Mouse (Mus musculus) heart, embryonic 10.5 days (tissue): Measurements from ENCODE around the gene Rab11fip3. TPM values are rescaled to one million over a fixed set of nuclear protein-coding genes. Genes with fewer than 3 reads are reported as not detected.
"Not testable (repeated sequence)": the region's sequence is repeated elsewhere in the genome, so short reads cannot be mapped to it uniquely, and the experiment has no call there.

Source experiments
- DNase-seq: peaks from one replicate; pipeline ENCODE4 v3.0.0-alpha.2; 2017; ENCODE audit warnings: low spot score
- H3K27ac ChIP-seq: fragments of 300-500 bp; sonication (generic); 2 replicates; pipeline ENCODE4 v1.5.1; 2016; ENCODE audit warnings: mild to moderate bottlenecking
- H3K27me3 ChIP-seq: fragments of 300-500 bp; sonication (generic); 2 replicates; pipeline ENCODE4 v1.6.1; 2016; ENCODE audit warnings: mild to moderate bottlenecking; ENCODE audit not compliant: poor library complexity, insufficient read depth, severe bottlenecking
- H3K36me3 ChIP-seq: fragments of 300-500 bp; sonication (generic); 2 replicates; pipeline ENCODE4 v1.6.1; 2016; ENCODE audit warnings: mild to moderate bottlenecking, moderate library complexity
- H3K4me1 ChIP-seq: fragments of 300-500 bp; sonication (generic); 2 replicates; pipeline ENCODE4 v1.6.1; 2016; ENCODE audit warnings: mild to moderate bottlenecking
- H3K4me3 ChIP-seq: fragments of 300-500 bp; sonication (generic); 2 replicates; pipeline ENCODE4 v1.5.1; 2016; ENCODE audit warnings: mild to moderate bottlenecking, moderate library complexity
- H3K9me3 ChIP-seq: fragments of 300-500 bp; sonication (generic); 2 replicates; pipeline ENCODE4 v1.6.1; 2016; ENCODE audit warnings: mild to moderate bottlenecking, moderate library complexity
- WGBS: fragments of 180-500 bp; shearing (Covaris S2); methylation state at CpG from one replicate; pipeline ENCODE4 v1.1.7; 2016; 5-methylcytosine and 5-hydroxymethylcytosine counted together
- polyA plus RNA-seq: library from polyadenylated mRNA; unstranded; fragments of >200 nt; fragmentation: Nextera tagmentation; extraction: Ambion mirVana; gene quantifications from 2 replicates; pipeline ENCODE4 v1.2.1, GENCODE M21; 2016

Rab11fip3 gene
- polyA plus RNA-seq, 1 experiment from 2014 or later = 16.6 TPM

- H3K36me3 ChIP-seq = no peaks in the 10 kb centered on the region
- H3K27ac ChIP-seq = no peak overlapping the region
- H3K9me3 ChIP-seq = no peaks in the 10 kb centered on the region
- H3K4me1 ChIP-seq = peaks cover 3% of the 10 kb centered on the region
- no peak overlapping the region for H3K4me3 ChIP-seq
- peaks cover 7% of the 10 kb centered on the region for H3K27me3 ChIP-seq
- DNase-seq = no peak
- WGBS = 37% methylated on average over 4 of the region's 4 CpGs
Measured at GRCm38 (mm10) chr17:26105619-26106018, 36.3 kb upstream of the Rab11fip3 start.

- peaks cover 3% of the 10 kb centered on the region for H3K4me1 ChIP-seq
- 34% methylated on average over 4 of the region's 4 CpGs for WGBS
- no peak overlapping the region for H3K4me3 ChIP-seq
- H3K9me3 ChIP-seq = no peaks in the 10 kb centered on the region
- H3K36me3 ChIP-seq = no peaks in the 10 kb centered on the region
- peak overlapping the region; percentile 42; the same call in 1 of the 2 replicates for H3K27ac ChIP-seq
- DNase-seq = no peak
- no peaks in the 10 kb centered on the region for H3K27me3 ChIP-seq
Measured at GRCm38 (mm10) chr17:26101478-26101877, 32.1 kb upstream of the Rab11fip3 start.

- DNase-seq = no peak
- no peak overlapping the region for H3K4me3 ChIP-seq
- 42% methylated on average over 2 of the region's 2 CpGs for WGBS
- H3K27me3 ChIP-seq = no peaks in the 10 kb centered on the region
- H3K9me3 ChIP-seq = no peaks in the 10 kb centered on the region
- H3K4me1 ChIP-seq = peaks cover 7% of the 10 kb centered on the region
- no peaks in the 10 kb centered on the region for H3K36me3 ChIP-seq
- H3K27ac ChIP-seq = no peak overlapping the region
Measured at GRCm38 (mm10) chr17:26100166-26100565, 30.8 kb upstream of the Rab11fip3 start.

DNA sequence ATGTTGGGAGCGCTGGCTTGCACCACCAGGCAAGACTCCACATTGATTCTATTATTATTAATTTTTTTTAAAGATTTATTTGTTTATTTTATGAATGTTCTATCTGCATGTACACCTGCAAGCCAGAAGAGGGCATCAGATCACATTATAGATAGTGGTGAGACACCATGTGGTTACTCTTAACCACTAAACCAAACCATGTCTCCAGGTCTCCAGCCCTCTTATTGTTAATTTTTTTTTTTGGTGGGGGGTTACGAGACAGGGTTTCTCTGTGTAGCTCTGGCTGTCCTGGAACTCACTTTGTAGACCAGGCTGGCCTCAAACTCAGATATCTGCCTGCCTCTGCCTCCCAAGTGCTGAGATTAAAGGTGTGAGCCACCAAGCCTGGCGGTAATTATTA, 30.0 kb upstream of the Rab11fip3 start:
- H3K27me3 ChIP-seq, H3K36me3 ChIP-seq, H3K9me3 ChIP-seq, H3K4me3 ChIP-seq, H3K27ac ChIP-seq, DNase-seq: not testable (repeated sequence)
- 71% methylated on average over 3 of the region's 3 CpGs for WGBS
- peaks cover 16% of the 10 kb centered on the region for H3K4me1 ChIP-seq

DNA sequence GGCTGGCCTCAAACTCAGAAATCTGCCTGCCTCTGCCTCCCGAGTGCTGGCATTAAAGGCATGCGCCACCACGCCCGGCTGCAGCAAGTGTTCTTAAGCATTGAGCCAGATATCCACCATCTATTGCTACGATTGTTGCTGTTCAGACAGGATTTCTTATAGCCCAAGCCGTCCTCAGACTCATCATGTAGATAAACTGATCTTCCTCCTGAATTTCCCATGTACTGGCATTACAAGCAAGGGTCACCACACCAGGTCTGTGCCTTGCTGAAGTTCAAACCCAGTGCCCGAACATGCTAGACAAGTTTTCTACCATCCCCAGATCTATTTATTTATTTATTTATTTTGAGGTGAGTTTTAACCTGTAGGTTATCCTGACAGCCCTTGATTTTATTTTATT, 29.1 kb upstream of the Rab11fip3 start:
- DNase-seq = no peak
- no peak overlapping the region for H3K4me3 ChIP-seq
- WGBS = 89% methylated on average over 7 of the region's 7 CpGs
- peaks cover 21% of the 10 kb centered on the region for H3K4me1 ChIP-seq
- peaks cover 3% of the 10 kb centered on the region; the same call in 1 of the 2 replicates for H3K36me3 ChIP-seq
- H3K27me3 ChIP-seq = no peaks in the 10 kb centered on the region
- no peak overlapping the region for H3K27ac ChIP-seq
- H3K9me3 ChIP-seq = no peaks in the 10 kb centered on the region

GRCm38 (mm10) chr17:26095121-26095740, 25.9 kb upstream of the Rab11fip3 start, which contains the start of gene Nme4:
Gene Nme4 (minus strand): TSS chr17:26095602.
- Histone ChIP-seq H3K27ac (peak within 1 kb of the TSS; percentile 98), H3K36me3 (peaks cover 20% of the 10 kb centered on the region), H3K9me3 (no peaks in the 10 kb centered on the region), H3K4me1 (peaks cover 18% of the 10 kb centered on the region), H3K27me3 (no peaks in the 10 kb centered on the region), H3K4me3 (peak within 1 kb of the TSS; percentile 88)
- peak; percentile 89 for DNase-seq
- WGBS = 4% methylated on average over 47 of the region's 47 CpGs

DNA sequence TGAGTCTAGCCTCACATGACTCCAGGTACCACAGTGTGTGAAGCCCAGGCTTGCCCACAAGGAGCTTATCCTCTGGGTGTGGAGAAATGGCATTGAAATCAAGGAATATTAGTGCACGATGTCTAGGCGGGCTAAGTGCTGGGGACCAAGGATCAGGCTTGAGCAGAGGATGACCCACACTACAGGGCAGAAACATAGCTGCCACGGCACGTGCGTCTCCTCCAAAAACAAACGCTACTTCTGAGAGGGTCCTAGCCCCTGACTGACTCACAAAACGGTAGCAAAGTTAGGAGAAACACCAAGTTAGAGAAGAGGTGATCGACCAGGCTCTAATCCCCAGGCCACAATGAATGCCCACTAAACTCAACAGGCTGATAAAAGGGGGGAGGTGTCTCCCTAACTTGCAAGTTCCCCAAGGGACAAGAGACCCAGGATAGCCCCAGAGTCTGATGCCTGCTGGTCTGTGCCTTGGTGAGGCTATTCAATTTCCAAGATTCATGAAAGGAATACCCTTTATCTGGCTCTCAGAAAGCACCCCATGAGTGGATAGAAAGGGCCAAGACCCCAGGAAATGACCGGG, 25.3 kb upstream of the Rab11fip3 start:
- H3K4me3 ChIP-seq = peak overlapping the region; percentile 88
- DNase-seq = no peak
- 20% methylated on average over 9 of the region's 9 CpGs for WGBS
- peaks cover 20% of the 10 kb centered on the region for H3K36me3 ChIP-seq
- peak overlapping the region; percentile 98 for H3K27ac ChIP-seq
- no peaks in the 10 kb centered on the region for H3K9me3 ChIP-seq
- H3K27me3 ChIP-seq = no peaks in the 10 kb centered on the region
- peaks cover 18% of the 10 kb centered on the region for H3K4me1 ChIP-seq

- peaks cover 24% of the 10 kb centered on the region for H3K36me3 ChIP-seq
- peak; percentile 95 for DNase-seq
- peak within 1 kb of the TSS; percentile 68 for H3K4me3 ChIP-seq
- peak within 1 kb of the TSS; percentile 84 for H3K27ac ChIP-seq
- peaks cover 12% of the 10 kb centered on the region for H3K4me1 ChIP-seq
- H3K9me3 ChIP-seq = no peaks in the 10 kb centered on the region
- WGBS = 2% methylated on average over 32 of the region's 32 CpGs
- H3K27me3 ChIP-seq = no peaks in the 10 kb centered on the region
Measured at GRCm38 (mm10) chr17:26089905-26090632, 20.7 kb upstream of the Rab11fip3 start, which contains the start of gene Decr2. Gene Decr2 (minus strand): TSS chr17:26090337.

- WGBS = 83% methylated on average over 9 of the region's 9 CpGs
Measured at GRCm38 (mm10) chr17:26087059-26087564, 17.8 kb upstream of the Rab11fip3 start.

GRCm38 (mm10) chr17:26080867-26081266, 11.5 kb upstream of the Rab11fip3 start:
- Histone ChIP-seq H3K4me1 (0 out of 2 replicates have a peak, but pooled peaks cover 4% of the 10 kb centered on the region), H3K27me3 (0 out of 2 replicates have a peak, but pooled peaks cover under 1% of the 10 kb centered on the region), H3K4me3 (no peak overlapping the region), H3K36me3 (peaks cover 16% of the 10 kb centered on the region), H3K9me3 (no peaks in the 10 kb centered on the region), H3K27ac (no peak overlapping the region)
- DNase-seq = no peak
- 36% methylated on average over 2 of the region's 2 CpGs for WGBS

More at GRCm38 (mm10) chr17:26087059-26087564, 17.8 kb upstream of the Rab11fip3 start:
- no peaks in the 10 kb centered on the region for H3K9me3 ChIP-seq
- DNase-seq = no peak
- no peaks in the 10 kb centered on the region; the same call in 1 of the 2 replicates for H3K4me1 ChIP-seq
- H3K4me3 ChIP-seq = no peak overlapping the region
- H3K27me3 ChIP-seq = no peaks in the 10 kb centered on the region
- H3K36me3 ChIP-seq = peaks cover 23% of the 10 kb centered on the region
- no peak overlapping the region for H3K27ac ChIP-seq

DNA sequence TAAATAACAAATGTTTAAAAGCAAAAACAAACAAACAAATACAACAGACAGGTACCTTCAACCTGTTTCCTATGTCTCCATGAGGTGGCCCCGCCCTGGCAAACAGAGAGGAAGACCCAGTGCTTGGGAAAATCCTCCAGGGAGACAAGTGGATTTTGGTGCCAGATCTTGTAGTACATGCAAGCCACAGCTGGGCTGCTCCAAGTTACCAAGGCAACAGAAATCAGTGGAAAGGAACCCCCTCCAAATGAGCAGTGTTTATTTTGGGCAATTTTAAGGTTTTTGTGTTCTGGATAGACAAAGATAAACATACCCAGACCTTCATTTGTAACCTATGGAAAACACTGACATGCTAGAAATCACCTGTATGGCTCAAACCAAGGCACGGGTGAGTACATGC, 9.5 kb upstream of the Rab11fip3 start:
- 83% methylated on average over 2 of the region's 2 CpGs for WGBS
- Histone ChIP-seq H3K4me3 (no peak overlapping the region), H3K27ac (no peak overlapping the region), H3K9me3 (no peaks in the 10 kb centered on the region), H3K36me3 (peaks cover 16% of the 10 kb centered on the region), H3K27me3 (0 out of 2 replicates have a peak, but pooled peaks cover 7% of the 10 kb centered on the region), H3K4me1 (0 out of 2 replicates have a peak, but pooled peaks cover 4% of the 10 kb centered on the region)
- DNase-seq = no peak

DNA sequence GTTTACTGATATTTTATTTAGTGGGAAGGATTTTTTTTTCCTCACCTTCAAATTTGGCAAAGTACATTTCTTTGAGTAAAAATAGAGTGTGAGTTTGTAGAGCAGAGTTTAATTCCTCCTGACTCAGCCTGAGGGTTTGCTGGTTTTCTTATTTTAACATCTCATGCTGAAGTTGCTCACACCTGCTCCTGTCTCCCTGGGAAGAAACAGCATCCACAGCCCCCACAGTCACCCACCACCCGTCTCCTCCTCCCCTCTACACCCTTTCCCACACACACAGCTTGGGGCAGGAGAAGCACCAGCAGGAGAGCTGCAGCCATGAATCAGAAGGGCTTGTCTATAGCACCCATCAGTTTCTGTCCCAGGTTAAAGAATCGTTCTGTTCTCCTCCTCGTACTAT, 5.9 kb upstream of the Rab11fip3 start:
- H3K4me1 ChIP-seq = no peaks in the 10 kb centered on the region
- WGBS = 56% methylated on average over 3 of the region's 3 CpGs
- DNase-seq = no peak
- H3K36me3 ChIP-seq = no peaks in the 10 kb centered on the region
- H3K27me3 ChIP-seq = peaks cover 13% of the 10 kb centered on the region; the same call in 1 of the 2 replicates
- no peak overlapping the region for H3K27ac ChIP-seq
- no peaks in the 10 kb centered on the region for H3K9me3 ChIP-seq
- H3K4me3 ChIP-seq = no peak overlapping the region
